In the genomic region with DNA sequence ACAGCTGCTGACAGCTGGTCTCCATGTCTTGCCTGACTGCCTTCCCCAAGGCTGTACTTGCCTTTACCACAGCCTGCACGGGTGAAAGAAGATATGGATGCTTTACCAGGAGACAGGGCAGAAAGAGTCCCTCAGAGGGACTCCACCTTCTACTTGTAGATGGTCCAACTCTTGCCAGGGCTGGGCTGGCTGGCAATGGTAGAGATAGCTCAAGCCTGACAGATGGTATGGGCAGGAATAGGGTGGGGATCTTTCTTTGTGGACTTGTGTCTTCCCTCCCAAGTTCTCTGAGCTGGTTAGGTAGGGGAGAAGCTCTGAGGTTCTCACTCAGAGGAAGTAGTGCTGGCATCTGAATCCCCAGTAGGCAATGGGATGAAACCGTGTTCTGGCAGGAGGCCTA, we compare ENCODE assay signal across 27 mouse cellular contexts.
"Had no signal": no experiment of that assay in that cellular context is flagged by ENCODE, and none has a peak within 500 bp of the region (broad histone marks: within the 10 kb centered on the region; RNA-seq: fewer than 3 reads in every experiment).

No protein-coding gene starts in this region.

- H3K4me1 ChIP-seq: embryonic facial prominence, embryonic 10.5 days; embryonic facial prominence, embryonic 12.5 days; embryonic facial prominence, embryonic 13.5 days; embryonic facial prominence, embryonic 15.5 days; forebrain, embryonic 10.5 days; forebrain, embryonic 12.5 days; forebrain, embryonic 13.5 days; forebrain, embryonic 15.5 days had no signal

- DNase-seq: cerebellum, adult 2 months; cerebellum, adult 8-10 months; cerebellum, adult 9-10 months; cerebellum, adult 9-11 months; cerebellum, postnatal 14 days; cerebellum, postnatal 25 days; cerebellum, postnatal 36 days; embryo, embryonic 11 days; forebrain, postnatal 0 days; gastrocnemius, adult 2 months; gastrocnemius, postnatal 10 days; gastrocnemius, postnatal 14 days; gastrocnemius, postnatal 25 days; gastrocnemius, postnatal 36 days; heart, adult 18-20 months; heart, adult 2 months had no signal

- ATAC-seq: forebrain, embryonic 13.5 days; forebrain, embryonic 14.5 days; forebrain, embryonic 15.5 days; forebrain, embryonic 16.5 days; forebrain, postnatal 0 days had no signal

- H3K4me2 ChIP-seq: embryonic facial prominence, embryonic 12.5 days; embryonic facial prominence, embryonic 13.5 days; embryonic facial prominence, embryonic 15.5 days; forebrain, embryonic 12.5 days; forebrain, embryonic 13.5 days; forebrain, embryonic 15.5 days had no signal

- H3K9me3 ChIP-seq: embryonic facial prominence, embryonic 10.5 days; embryonic facial prominence, embryonic 12.5 days; embryonic facial prominence, embryonic 13.5 days; embryonic facial prominence, embryonic 15.5 days; forebrain, embryonic 10.5 days; forebrain, embryonic 12.5 days; forebrain, embryonic 13.5 days; forebrain, embryonic 15.5 days had no signal

- H3K27me3 ChIP-seq: embryonic facial prominence, embryonic 12.5 days; embryonic facial prominence, embryonic 13.5 days; embryonic facial prominence, embryonic 15.5 days; forebrain, embryonic 12.5 days; forebrain, embryonic 13.5 days; forebrain, embryonic 15.5 days had no signal

- H3K4me3 ChIP-seq: embryonic facial prominence, embryonic 10.5 days; embryonic facial prominence, embryonic 12.5 days; embryonic facial prominence, embryonic 13.5 days; embryonic facial prominence, embryonic 15.5 days; erythroblast, embryonic 14.5 days; forebrain, embryonic 10.5 days; forebrain, embryonic 12.5 days; forebrain, embryonic 13.5 days; forebrain, embryonic 15.5 days; gastrocnemius, adult 2 months; heart, adult 2 months had no signal

- H3K36me3 ChIP-seq: embryonic facial prominence, embryonic 10.5 days; embryonic facial prominence, embryonic 12.5 days; embryonic facial prominence, embryonic 13.5 days; embryonic facial prominence, embryonic 15.5 days; forebrain, embryonic 10.5 days; forebrain, embryonic 12.5 days; forebrain, embryonic 15.5 days had no signal

- H3K9ac ChIP-seq: embryonic facial prominence, embryonic 12.5 days; embryonic facial prominence, embryonic 13.5 days; embryonic facial prominence, embryonic 15.5 days; forebrain, embryonic 12.5 days; forebrain, embryonic 13.5 days; forebrain, embryonic 15.5 days; forebrain, postnatal 0 days had no signal

- H3K27ac ChIP-seq: embryonic facial prominence, embryonic 10.5 days; embryonic facial prominence, embryonic 12.5 days; embryonic facial prominence, embryonic 13.5 days; embryonic facial prominence, embryonic 15.5 days; forebrain, embryonic 10.5 days; forebrain, embryonic 12.5 days; forebrain, embryonic 13.5 days; forebrain, embryonic 15.5 days; gastrocnemius, adult 2 months; heart, adult 2 months had no signal
